Mouse (Mus musculus) neural tube, embryonic 11.5 days (tissue): ENCODE results near the gene Sppl2c. TPM values are rescaled to one million over a fixed set of nuclear protein-coding genes. Genes with fewer than 3 reads are reported as not detected.
A peak's percentile ranks its signal among the peaks of the same experiment; 100 is the strongest.

Source experiments
- ATAC-seq: fragments of 200-750 bp; cut with Nextera tagmentation; 2 replicates; pipeline ENCODE4 v1.8.0; 2017; ENCODE audit warnings: moderate number of reproducible peaks, mild to moderate bottlenecking, moderate TSS enrichment, moderate library complexity; ENCODE audit not compliant: insufficient read depth, low FRiP score, low TSS enrichment
- DNase-seq: peaks from one replicate; pipeline ENCODE4 v3.0.0-alpha.2; 2015; ENCODE audit warnings: low spot score
- H3K27ac ChIP-seq: fragments of 300-500 bp; sonication (generic); 2 replicates; pipeline ENCODE4 v1.5.1; 2014; ENCODE audit warnings: low read depth, mild to moderate bottlenecking, low read length
- H3K27me3 ChIP-seq: fragments of 300-500 bp; sonication (generic); 2 replicates; pipeline ENCODE4 v1.6.1; 2014; ENCODE audit warnings: mild to moderate bottlenecking, low read length, mixed read lengths; ENCODE audit not compliant: control insufficient read depth, insufficient read depth
- H3K36me3 ChIP-seq: fragments of 300-500 bp; sonication (generic); 2 replicates; pipeline ENCODE4 v1.6.1; 2014; ENCODE audit warnings: mild to moderate bottlenecking, low read length, moderate library complexity, mixed read lengths; ENCODE audit not compliant: control insufficient read depth, insufficient read depth
- H3K4me1 ChIP-seq: fragments of 300-500 bp; sonication (generic); 2 replicates; pipeline ENCODE4 v1.6.1; 2014; ENCODE audit warnings: low read length, mixed read lengths; ENCODE audit not compliant: control insufficient read depth, insufficient read depth
- H3K4me2 ChIP-seq: fragments of 300-500 bp; sonication (generic); 2 replicates; pipeline ENCODE4 v1.6.1; 2014; ENCODE audit warnings: low read depth, mild to moderate bottlenecking, moderate library complexity
- H3K4me3 ChIP-seq: fragments of 300-500 bp; sonication (generic); 2 replicates; pipeline ENCODE4 v1.5.1; 2014; ENCODE audit warnings: low read depth, low read length
- H3K9ac ChIP-seq: fragments of 300-500 bp; sonication (generic); 2 replicates; pipeline ENCODE4 v1.6.1; 2014; ENCODE audit warnings: mild to moderate bottlenecking, low read length
- H3K9me3 ChIP-seq: fragments of 300-500 bp; sonication (generic); 2 replicates; pipeline ENCODE4 v1.6.1; 2016; ENCODE audit warnings: low read length; ENCODE audit not compliant: control insufficient read depth
- WGBS: fragments of 180-500 bp; shearing (Covaris S2); extraction: QIAGEN DNeasy Blood & Tissue Kit; methylation state at CpG from one replicate; pipeline ENCODE4 v1.1.7; 2014; 5-methylcytosine and 5-hydroxymethylcytosine counted together
- polyA plus RNA-seq: library from polyadenylated mRNA; unstranded; fragments of >200 nt; fragmentation: Nextera tagmentation; extraction: Ambion mirVana; gene quantifications from 2 replicates; pipeline ENCODE4 v1.2.1, GENCODE M21; 2014

Sppl2c gene
- polyA plus RNA-seq, 1 experiment from 2014 or later: not detected

- H3K4me1 ChIP-seq: peaks cover 12% of the 10 kb centered on the region
- peak overlapping the region; percentile 68 for H3K9ac ChIP-seq
- WGBS: 4% methylated on average over 23 of the region's 23 CpGs
- no peaks in the 10 kb centered on the region for H3K9me3 ChIP-seq
- H3K4me3 ChIP-seq: peak overlapping the region; percentile 31
- 0 out of 2 replicates have a peak overlapping the region, but pooled peaks have one; percentile 68 for H3K27ac ChIP-seq
- no peaks in the 10 kb centered on the region for H3K36me3 ChIP-seq
- DNase-seq (peak; percentile 88), ATAC-seq (peak; percentile 96)
- no peaks in the 10 kb centered on the region for H3K27me3 ChIP-seq
- peak overlapping the region; percentile 78 for H3K4me2 ChIP-seq
Measured at GRCm38 (mm10) chr11:104157603-104158259, 28.4 kb upstream of the Sppl2c start.

GRCm38 (mm10) chr11:104158260-104158907 is 27.7 kb upstream of the Sppl2c start:
- H3K4me3 ChIP-seq: peak overlapping the region; percentile 31
- DNase-seq: peak; percentile 54
- ATAC-seq: peak; percentile 24; the same call in 1 of the 2 replicates
- H3K9ac ChIP-seq: peak overlapping the region; percentile 68
- H3K27ac ChIP-seq: 0 out of 2 replicates have a peak overlapping the region, but pooled peaks have one; percentile 68
- H3K27me3 ChIP-seq: no peaks in the 10 kb centered on the region
- H3K4me1 ChIP-seq: peaks cover 12% of the 10 kb centered on the region
- 4% methylated on average over 17 of the region's 17 CpGs for WGBS
- H3K36me3 ChIP-seq: no peaks in the 10 kb centered on the region
- H3K9me3 ChIP-seq: no peaks in the 10 kb centered on the region
- H3K4me2 ChIP-seq: peak overlapping the region; percentile 78

- Histone ChIP-seq H3K9me3 (no peaks in the 10 kb centered on the region), H3K27ac (no peak overlapping the region)
- 85% methylated on average over 4 of the region's 4 CpGs for whole genome bisulfite sequencing
Measured at GRCm38 (mm10) chr11:104159769-104160272, 26.3 kb upstream of the Sppl2c start.

GRCm38 (mm10) chr11:104161153-104161552 is 25.0 kb upstream of the Sppl2c start:
- H3K36me3 ChIP-seq: no peaks in the 10 kb centered on the region
- no peaks in the 10 kb centered on the region for H3K27me3 ChIP-seq
- peaks cover 5% of the 10 kb centered on the region; the same call in 1 of the 2 replicates for H3K4me1 ChIP-seq
- no peak overlapping the region for H3K4me2 ChIP-seq
- H3K9ac ChIP-seq: no peak overlapping the region
- DNase-seq (no peak), ATAC-seq (no peak)
- H3K9me3 ChIP-seq: no peaks in the 10 kb centered on the region
- H3K27ac ChIP-seq: no peak overlapping the region
- H3K4me3 ChIP-seq: no peak overlapping the region
- 82% methylated on average over 5 of the region's 5 CpGs for WGBS

More at GRCm38 (mm10) chr11:104159769-104160272, 26.3 kb upstream of the Sppl2c start:
- Histone ChIP-seq H3K27me3 (no peaks in the 10 kb centered on the region), H3K4me1 (peaks cover 8% of the 10 kb centered on the region), H3K9ac (no peak overlapping the region), H3K36me3 (no peaks in the 10 kb centered on the region), H3K4me3 (no peak overlapping the region), H3K4me2 (no peak overlapping the region)
- ATAC-seq (no peak), DNase-seq (no peak)

GRCm38 (mm10) chr11:104164257-104164656 is 21.9 kb upstream of the Sppl2c start:
- H3K36me3 ChIP-seq: no peaks in the 10 kb centered on the region
- 92% methylated on average over 10 of the region's 10 CpGs for WGBS
- no peak overlapping the region for H3K9ac ChIP-seq
- DNase-seq: no peak
- no peaks in the 10 kb centered on the region for H3K4me1 ChIP-seq
- H3K27me3 ChIP-seq: no peaks in the 10 kb centered on the region
- no peak overlapping the region for H3K27ac ChIP-seq
- no peak overlapping the region for H3K4me2 ChIP-seq
- no peak for ATAC-seq
- H3K4me3 ChIP-seq: no peak overlapping the region
- no peaks in the 10 kb centered on the region for H3K9me3 ChIP-seq

GRCm38 (mm10) chr11:104171281-104171781 is 14.8 kb upstream of the Sppl2c start:
- no peaks in the 10 kb centered on the region for H3K27me3 ChIP-seq
- H3K36me3 ChIP-seq: no peaks in the 10 kb centered on the region
- H3K9me3 ChIP-seq: no peaks in the 10 kb centered on the region
- 40% methylated on average over 12 of the region's 12 CpGs for WGBS
- no peak overlapping the region for H3K4me3 ChIP-seq
- ATAC-seq (no peak), DNase-seq (peak; percentile 77)
- no peak overlapping the region for H3K27ac ChIP-seq
- no peaks in the 10 kb centered on the region for H3K4me1 ChIP-seq
- no peak overlapping the region for H3K9ac ChIP-seq
- no peak overlapping the region for H3K4me2 ChIP-seq

- Histone ChIP-seq H3K9me3 (no peaks in the 10 kb centered on the region), H3K36me3 (no peaks in the 10 kb centered on the region), H3K9ac (no peak overlapping the region), H3K4me2 (no peak overlapping the region), H3K4me3 (no peak overlapping the region), H3K4me1 (no peaks in the 10 kb centered on the region), H3K27ac (no peak overlapping the region), H3K27me3 (no peaks in the 10 kb centered on the region)
- no peak for ATAC-seq
- 39% methylated on average over 7 of the region's 7 CpGs for WGBS
- no peak for DNase-seq
Measured at GRCm38 (mm10) chr11:104178893-104179292, 7.2 kb upstream of the Sppl2c start.

- Histone ChIP-seq H3K9ac (no peak overlapping the region), H3K9me3 (no peaks in the 10 kb centered on the region), H3K36me3 (no peaks in the 10 kb centered on the region), H3K27me3 (no peaks in the 10 kb centered on the region), H3K4me2 (no peak overlapping the region), H3K4me3 (no peak overlapping the region), H3K27ac (no peak overlapping the region), H3K4me1 (no peaks in the 10 kb centered on the region)
- DNase-seq: no peak
- ATAC-seq: no peak
- WGBS: 80% methylated on average over 5 of the region's 5 CpGs
Measured at GRCm38 (mm10) chr11:104179804-104180203, 6.3 kb upstream of the Sppl2c start.
